Mouse (Mus musculus) embryo, embryonic 10.5 days (tissue): Measurements from ENCODE around the gene Srsf3.
"Not testable (repeated sequence)": the region's sequence is repeated elsewhere in the genome, so short reads cannot be mapped to it uniquely, and the experiment has no call there.

Source experiments
- DNase-seq: peaks from one replicate; pipeline ENCODE4 v3.0.0-alpha.2; 2015; ENCODE audit warnings: low spot score

Gene Srsf3

GRCm38 (mm10) chr17:29032274-29033069 lies at the start of gene Srsf3:
Gene Srsf3 (plus strand): TSS chr17:29032628.
- DNase-seq, result peak; percentile 100

DNA sequence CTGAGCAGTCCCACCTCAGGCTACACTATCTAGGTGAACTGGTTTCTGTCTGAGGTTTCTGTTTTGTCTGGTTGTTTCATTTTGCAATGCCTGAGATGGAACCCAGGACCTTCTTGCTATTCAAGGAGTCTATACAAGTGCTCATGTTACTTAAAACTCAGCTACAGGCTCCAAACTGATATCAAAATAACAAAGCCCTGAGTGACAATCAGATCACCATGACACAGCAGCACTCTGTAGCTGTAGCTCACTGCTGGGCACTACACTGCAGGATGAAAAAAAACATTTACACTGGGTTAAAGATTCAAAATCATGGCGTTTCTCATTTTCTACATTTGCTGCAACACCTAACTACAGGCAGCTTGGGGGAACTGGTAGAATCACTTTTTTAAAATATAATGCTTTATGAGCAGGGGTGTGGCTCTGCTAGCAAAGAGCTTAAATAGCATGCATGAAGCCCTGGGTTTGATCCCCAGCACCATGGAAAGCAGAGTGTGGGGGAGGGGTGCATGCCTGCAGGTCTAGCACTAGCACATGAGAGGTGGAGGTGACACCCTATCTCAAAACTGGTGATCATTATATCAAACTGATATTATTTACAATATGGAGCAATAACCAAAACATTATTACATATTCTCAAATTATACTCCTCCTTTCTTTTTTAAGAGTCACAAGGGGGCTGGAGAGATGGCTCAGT lies 47.6 kb upstream of the Srsf3 start:
- no peak for DNase-seq

DNA sequence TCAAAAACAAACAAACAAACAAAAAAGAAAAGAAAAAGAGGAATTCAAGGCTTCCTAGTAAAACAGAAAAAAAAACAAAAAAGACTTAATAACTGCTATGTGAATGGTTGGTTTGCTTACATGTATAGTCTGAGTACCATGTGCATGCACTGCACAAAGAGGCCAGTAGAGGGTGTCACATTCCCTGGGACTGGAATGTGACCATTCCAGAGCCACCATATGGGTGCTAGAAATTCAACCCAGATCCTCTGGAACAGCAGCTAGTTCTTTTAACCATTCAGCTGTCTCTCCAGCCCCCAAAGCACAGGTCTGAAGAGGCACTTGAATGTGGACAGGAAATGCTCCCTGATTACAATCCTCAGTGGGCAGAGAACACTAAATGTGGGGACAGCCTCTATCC lies 45.6 kb upstream of the Srsf3 start:
- DNase-seq, result peak; percentile 63

DNA sequence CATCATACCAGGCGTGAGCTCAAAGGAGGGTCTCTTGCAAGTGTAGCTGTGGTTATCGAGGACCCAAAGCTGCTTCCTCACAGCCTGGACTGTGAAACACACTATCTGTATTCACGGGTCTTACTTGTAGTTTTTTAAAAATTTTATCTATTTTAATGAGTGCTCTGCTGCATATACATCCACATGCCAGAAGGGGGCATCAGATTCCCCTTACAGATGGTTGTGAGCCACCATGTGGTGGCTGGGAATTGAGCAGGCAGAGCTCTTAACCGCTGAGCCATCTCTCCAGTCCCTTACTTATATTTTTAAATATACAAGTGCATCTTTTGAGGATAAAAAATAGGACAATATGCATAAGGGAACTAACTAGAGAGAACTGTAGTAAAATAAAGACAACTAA lies 44.7 kb upstream of the Srsf3 start:
- peak; percentile 77 for DNase-seq

- DNase-seq, result no peak
Measured at GRCm38 (mm10) chr17:28988291-28988690, 44.1 kb upstream of the Srsf3 start.

DNA sequence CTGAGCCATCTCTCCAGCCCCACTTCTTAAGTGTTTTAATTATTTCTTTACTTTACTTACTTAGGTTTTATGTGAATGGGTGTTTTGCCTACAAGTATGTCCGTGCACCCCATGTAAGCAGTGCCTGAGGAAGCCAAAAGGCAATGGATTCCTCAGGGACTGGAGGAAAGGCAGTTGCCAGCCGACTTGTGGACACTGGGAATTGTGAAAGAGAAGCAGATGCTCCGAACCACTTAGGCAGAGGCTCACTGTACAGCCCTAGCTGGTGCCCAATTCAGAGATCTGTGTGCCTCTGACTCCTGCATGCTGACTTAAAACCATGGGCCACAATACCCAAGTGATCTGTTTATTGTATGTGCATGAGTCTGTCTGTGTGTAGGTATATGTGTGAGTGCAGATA lies 43.4 kb upstream of the Srsf3 start:
- no peak for DNase-seq

DNA sequence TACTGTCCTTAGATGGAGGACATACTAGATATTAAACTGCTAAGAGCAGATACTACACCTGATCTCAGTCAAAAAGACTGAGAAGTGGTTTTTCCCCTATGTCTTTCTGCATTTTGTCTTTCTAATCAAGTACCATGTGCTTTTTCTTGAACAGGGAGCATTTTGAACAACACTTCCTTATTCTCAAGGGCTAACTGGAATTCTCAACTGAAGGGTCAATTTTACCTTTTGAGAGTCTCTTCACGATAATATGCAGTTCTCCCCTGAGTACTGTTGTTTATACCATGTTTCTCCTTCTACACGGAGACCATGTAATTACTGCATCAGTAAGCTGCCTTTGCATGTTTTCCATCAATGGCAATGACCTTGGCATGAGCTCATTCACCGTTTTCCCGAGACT lies 42.4 kb upstream of the Srsf3 start:
- no peak for DNase-seq

DNA sequence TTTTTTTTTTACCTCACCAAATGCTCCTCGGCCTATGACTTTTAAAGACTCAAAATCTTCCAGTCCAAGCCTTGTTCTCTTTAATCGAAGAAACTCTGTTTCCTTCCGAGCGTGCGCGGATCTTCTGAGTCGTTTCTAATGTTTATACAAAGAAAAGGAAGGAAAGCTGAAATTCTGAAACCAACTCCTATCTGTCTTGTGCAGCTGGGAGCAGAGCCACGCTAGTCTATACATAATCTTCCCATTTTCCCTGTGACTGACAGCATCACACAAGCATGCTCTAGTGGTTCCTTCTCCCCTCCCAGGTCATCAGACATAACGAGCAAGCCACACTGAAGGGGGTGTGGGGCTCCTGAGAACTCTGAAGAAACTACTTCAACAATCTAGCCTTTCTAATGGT lies 41.1 kb upstream of the Srsf3 start:
- no peak for DNase-seq

- no peak for DNase-seq
Measured at GRCm38 (mm10) chr17:28992105-28992504, 40.3 kb upstream of the Srsf3 start.

- DNase-seq, result not testable (repeated sequence)
Measured at GRCm38 (mm10) chr17:28993004-28993403, 39.4 kb upstream of the Srsf3 start.

- no peak for DNase-seq
Measured at GRCm38 (mm10) chr17:28994615-28995014, 37.8 kb upstream of the Srsf3 start.

DNA sequence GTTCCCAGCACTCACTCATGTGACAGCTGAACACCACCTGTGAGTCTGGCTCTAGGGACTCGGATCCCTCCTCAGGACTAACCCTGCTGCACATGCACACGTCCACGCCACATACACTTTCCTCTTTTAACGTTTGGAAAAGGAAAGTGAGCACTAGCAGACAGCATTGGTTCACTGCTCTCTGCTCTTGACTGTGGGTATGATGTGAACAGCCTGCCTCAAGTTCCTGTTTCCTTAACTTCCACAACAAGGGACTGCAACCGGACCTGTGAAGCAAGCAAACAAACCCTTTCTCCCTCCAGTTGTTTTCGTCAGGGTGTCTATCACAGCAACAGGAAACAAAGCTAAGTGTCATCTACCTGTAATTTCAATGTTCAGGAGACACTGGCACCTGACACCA lies 32.0 kb upstream of the Srsf3 start:
- no peak for DNase-seq

- DNase-seq, result no peak
Measured at GRCm38 (mm10) chr17:29003740-29004139, 28.7 kb upstream of the Srsf3 start.

DNA sequence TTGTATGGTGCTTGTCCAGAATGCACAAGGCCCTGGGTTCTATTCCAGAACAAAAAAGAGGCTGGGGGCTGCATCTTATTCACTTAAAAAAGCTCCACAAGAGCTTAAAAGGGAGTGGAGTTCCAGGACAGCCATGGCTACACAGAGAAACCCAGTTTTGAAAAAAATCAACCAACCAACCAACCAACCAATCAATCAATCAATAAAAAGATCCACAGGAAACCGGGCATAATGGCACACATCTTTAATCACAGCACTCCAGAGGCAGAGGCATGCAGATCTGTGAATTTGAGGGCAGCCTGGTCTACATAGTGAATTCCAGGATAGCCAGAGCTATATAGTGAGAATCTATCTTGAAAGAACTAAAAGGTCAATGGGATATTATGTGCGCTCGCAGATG lies 27.4 kb upstream of the Srsf3 start:
- DNase-seq, result no peak

DNA sequence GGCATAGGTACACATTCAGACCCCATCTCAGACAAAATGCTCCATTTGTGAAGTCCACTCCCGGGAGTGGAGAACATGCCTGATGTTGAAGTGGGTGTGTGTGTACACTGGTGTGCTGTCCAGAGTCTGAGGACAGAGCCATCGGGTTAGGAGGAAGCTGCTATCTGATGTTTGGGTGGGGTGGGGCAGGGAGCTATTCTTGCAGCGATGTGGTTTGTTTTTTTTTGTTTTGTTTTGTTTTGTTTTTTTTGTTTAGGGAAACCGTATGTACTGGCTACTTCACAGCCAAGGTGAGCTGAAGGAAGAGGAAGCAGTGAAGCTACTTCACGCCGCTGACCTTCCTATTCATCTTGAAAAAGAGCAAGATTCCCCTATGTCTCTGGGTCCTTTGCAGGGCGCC lies 25.6 kb upstream of the Srsf3 start:
- no peak for DNase-seq

DNA sequence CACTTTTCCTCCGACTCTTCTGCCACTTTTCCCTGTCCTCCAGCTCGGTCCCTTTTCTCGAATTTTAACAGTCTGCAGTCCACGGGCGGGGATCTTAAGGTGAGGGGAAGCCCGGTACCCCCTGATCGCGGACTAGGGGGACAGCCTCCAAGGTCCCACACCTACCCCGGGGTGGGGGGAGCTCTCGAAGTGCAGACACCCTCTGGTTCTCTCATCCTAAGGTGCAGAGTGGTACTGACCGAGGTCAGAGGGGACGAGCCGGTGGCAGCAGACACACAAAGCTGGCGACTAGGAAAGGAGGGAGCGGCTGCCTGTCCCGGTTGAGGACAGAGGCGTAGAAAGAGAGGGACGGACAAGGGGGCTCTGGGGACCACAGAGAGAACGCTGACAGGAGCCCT lies 25.2 kb upstream of the Srsf3 start:
- peak; percentile 39 for DNase-seq

DNA sequence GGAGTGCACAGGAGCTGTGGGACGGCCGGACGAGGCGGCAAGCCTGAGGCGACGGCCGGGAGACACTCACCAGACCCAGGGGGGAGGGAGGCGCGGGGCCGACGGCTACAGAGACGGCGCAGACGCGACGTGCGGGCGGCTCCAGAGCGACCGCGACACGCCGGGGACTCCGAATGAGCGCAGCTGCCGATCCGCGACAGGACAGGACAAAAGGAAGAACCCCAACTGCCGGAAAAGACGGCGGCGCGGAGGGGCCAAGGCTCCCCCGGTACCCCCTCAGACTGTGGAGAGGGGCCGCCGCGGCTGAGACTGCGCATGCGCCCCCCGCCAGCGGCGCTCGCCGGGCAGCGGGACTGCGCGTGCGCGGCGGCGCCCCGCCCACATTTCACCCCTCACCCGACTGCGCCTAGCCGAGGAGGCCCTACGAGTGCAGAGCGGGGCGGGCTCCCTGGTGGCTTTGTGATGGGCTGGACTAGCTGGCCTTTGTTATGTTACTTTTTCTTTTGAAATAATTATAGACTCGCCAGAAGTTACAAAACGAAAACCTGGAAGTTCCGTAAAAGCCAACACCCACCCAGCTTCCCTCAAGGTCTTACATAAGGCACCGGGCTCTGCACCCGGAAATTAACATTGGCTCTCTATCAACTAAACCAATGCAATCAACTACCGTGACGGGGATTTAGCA lies 24.6 kb upstream of the Srsf3 start, which contains the start of gene Stk38:
TSS of gene Stk38 (minus strand) at position 355 of the 685 bp plus-strand sequence.
- peak; percentile 91 for DNase-seq

GRCm38 (mm10) chr17:29008326-29008650 lies 24.1 kb upstream of the Srsf3 start:
- DNase-seq, result no peak

DNA sequence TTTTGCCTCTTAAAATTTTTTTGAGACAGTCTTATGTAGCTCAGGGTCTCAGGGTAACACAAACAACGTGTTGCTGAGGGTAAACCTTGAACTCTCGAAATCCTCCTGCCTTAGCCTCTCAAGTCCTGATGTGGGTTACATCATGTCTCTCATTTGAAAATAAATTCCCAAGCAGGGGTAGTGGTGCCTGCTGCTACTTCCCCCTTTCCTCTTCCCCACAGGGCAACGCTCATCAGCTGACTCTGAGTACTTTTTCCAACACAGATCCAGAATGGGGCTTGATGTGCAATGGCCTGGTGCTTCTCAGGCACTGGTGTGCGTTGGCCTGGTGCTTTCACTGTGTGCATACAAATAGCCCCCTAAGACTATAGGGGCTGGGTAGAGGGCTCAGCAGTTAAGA lies 23.2 kb upstream of the Srsf3 start:
- no peak for DNase-seq

DNA sequence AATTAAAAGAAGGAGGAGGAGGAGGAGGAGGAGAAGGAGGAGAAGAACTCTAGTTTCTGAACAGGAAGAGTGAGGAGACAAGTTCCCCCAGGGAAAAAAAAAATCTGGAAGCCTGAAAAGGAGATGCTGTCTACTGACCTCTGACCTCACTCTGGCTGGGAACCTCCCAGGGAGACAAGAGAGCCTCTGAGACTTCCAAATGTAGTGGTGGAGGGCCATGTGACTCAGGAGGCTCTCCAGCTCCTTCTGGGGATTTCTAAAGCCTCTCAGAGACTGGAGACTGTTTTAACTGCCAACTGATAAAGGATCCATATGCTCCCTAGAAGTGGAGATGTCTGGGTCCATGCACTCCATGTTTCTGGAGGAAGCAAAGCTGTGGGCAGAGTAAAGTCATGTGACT lies 18.2 kb upstream of the Srsf3 start:
- DNase-seq, result peak; percentile 66

DNA sequence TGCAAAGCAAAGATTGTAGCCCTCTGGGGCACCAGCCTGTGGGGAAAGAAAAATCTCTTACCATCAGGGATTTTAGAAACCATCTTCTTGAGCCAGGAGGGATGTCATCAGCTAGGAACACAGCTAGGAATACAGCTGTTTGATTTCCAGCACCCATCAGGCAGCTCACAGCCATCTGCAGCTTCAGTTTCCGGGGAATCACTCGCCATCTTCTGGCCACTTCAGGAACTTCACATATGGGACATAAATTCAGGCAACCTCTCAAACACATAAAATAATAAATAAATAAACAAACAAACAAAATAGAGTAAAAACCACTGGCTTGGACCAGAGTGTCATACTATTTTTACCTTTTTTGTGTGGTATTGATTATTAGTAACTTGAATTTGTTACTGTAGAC lies 16.8 kb upstream of the Srsf3 start:
- peak; percentile 72 for DNase-seq

- DNase-seq, result no peak
Measured at GRCm38 (mm10) chr17:29016705-29017104, 15.7 kb upstream of the Srsf3 start.
